Mouse (Mus musculus) liver, embryonic 15.5 days (tissue): ENCODE data around the gene Fn1. TPM values are rescaled to one million over a fixed set of nuclear protein-coding genes. Genes with fewer than 3 reads are reported as not detected.
A peak's percentile ranks its signal among the peaks of the same experiment; 100 is the strongest.

Source experiments
- ATAC-seq: fragments of 200-750 bp; cut with Nextera tagmentation; 2 replicates; pipeline ENCODE4 v1.8.0; 2017; ENCODE audit warnings: moderate number of reproducible peaks, mild to moderate bottlenecking, moderate library complexity; ENCODE audit not compliant: insufficient read depth
- H3K27ac ChIP-seq: fragments of 300-500 bp; sonication (generic); replicated peaks from 2 replicates; pipeline ENCODE4 v1.5.1; 2015; ENCODE audit warnings: mild to moderate bottlenecking, inconsistent platforms
- H3K27me3 ChIP-seq: fragments of 300-500 bp; sonication (generic); 2 replicates; pipeline ENCODE4 v1.6.1; 2015; ENCODE audit warnings: mild to moderate bottlenecking, inconsistent platforms
- H3K36me3 ChIP-seq: fragments of 300-500 bp; sonication (generic); replicated peaks from 2 replicates; pipeline ENCODE4 v1.6.1; 2015; ENCODE audit warnings: moderate library complexity, mild to moderate bottlenecking, inconsistent platforms
- H3K4me1 ChIP-seq: fragments of 300-500 bp; sonication (generic); replicated peaks from 2 replicates; pipeline ENCODE4 v1.6.1; 2015; ENCODE audit warnings: inconsistent platforms
- H3K4me2 ChIP-seq: fragments of 300-500 bp; sonication (generic); 2 replicates; pipeline ENCODE4 v1.6.1; 2015; ENCODE audit warnings: moderate library complexity, mild to moderate bottlenecking, inconsistent platforms
- H3K4me3 ChIP-seq: fragments of 300-500 bp; sonication (generic); replicated peaks from 2 replicates; pipeline ENCODE4 v1.5.1; 2015; ENCODE audit warnings: mild to moderate bottlenecking, inconsistent platforms
- H3K9ac ChIP-seq: fragments of 300-500 bp; sonication (generic); 2 replicates; pipeline ENCODE4 v1.6.1; 2015; ENCODE audit warnings: moderate library complexity, mild to moderate bottlenecking, inconsistent platforms
- H3K9me3 ChIP-seq: fragments of 300-500 bp; sonication (generic); replicated peaks from 2 replicates; pipeline ENCODE4 v1.6.1; 2016; ENCODE audit warnings: inconsistent platforms
- WGBS: fragments of 180-500 bp; shearing (Covaris S2); methylation state at CpG from one replicate; pipeline ENCODE4 v1.1.7; 2015; ENCODE audit warnings: mixed read lengths; ENCODE audit not compliant: insufficient replicate concordance; 5-methylcytosine and 5-hydroxymethylcytosine counted together
- polyA plus RNA-seq: library from polyadenylated mRNA; unstranded; fragments of >200 nt; fragmentation: Nextera tagmentation; extraction: Ambion mirVana; gene quantifications from 2 replicates; pipeline ENCODE4 v1.2.1, GENCODE M21; 2015

The Fn1 gene
- polyA plus RNA-seq, 1 experiment from 2014 or later: 125 TPM

DNA sequence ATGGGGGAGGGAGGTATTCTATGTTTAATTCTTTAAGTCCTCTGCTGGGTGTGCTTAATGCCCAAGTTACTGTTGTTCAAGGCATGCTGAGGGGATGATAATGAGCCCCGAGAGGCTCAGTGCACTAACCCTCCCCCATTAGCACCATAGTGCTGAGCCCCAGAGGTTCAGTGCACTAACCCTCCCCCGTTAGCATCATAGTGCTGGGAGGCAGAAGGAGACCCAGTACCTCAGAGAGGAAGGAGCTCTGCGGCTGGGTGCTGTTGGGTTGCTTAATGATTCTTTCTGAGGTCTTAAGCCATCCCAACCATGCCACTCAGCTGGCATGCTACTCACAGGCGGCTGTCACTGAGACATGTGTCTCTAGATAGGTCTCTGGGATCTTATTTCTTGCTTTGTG lies 82.9 kb downstream of the Fn1 start:
- ATAC-seq: no peak
- Histone ChIP-seq H3K9ac (no peak overlapping the region), H3K4me1 (no peaks in the 10 kb centered on the region), H3K4me3 (no peak overlapping the region), H3K9me3 (no peaks in the 10 kb centered on the region), H3K27me3 (no peaks in the 10 kb centered on the region), H3K4me2 (no peak overlapping the region), H3K36me3 (peaks cover 82% of the 10 kb centered on the region), H3K27ac (no peak overlapping the region)
- WGBS: 67% methylated on average over 4 of the region's 4 CpGs

DNA sequence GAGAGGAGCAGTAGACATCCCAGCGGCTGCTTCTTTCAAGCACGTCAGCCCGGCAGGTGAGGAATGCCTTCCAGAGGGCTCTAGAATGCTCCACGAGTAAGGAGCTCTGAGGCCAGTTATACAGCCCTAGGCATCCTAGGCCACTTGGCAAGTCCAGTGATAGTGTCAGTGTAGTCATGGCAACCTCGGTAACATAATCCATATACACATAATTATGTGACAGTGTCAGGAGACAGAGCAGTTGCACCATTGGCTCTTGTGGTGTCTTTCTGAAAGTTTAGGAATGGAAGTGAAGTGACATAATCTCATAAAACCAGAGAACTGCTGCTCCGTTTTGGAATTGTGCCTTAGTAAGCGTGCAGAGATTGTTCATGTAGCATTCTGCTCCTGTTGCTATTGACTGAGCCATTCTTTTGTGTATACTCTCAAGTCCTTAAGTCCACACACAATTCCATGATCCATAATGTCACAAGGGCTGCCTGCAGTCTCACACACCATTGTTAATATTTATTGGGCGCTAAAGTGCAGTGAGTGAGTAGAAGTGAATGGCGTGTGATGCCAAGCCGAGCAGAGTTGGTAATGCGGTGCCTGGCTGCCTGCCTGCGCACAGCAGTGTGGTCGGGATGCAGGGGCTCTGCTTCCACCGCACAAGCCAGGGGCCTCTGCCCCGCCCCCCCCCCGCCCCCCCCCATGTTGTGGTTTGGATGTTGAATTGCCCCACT lies 85.0 kb downstream of the Fn1 start:
- no peak overlapping the region for H3K4me2 ChIP-seq
- no peak overlapping the region for H3K9ac ChIP-seq
- H3K4me3 ChIP-seq: no peak overlapping the region
- no peaks in the 10 kb centered on the region for H3K27me3 ChIP-seq
- ATAC-seq: no peak
- 66% methylated on average over 16 of the region's 16 CpGs for WGBS
- H3K27ac ChIP-seq: no peak overlapping the region
- no peaks in the 10 kb centered on the region for H3K9me3 ChIP-seq
- H3K4me1 ChIP-seq: no peaks in the 10 kb centered on the region
- peaks cover 90% of the 10 kb centered on the region for H3K36me3 ChIP-seq

GRCm38 (mm10) chr1:71564291-71564690 lies 88.7 kb downstream of the Fn1 start:
- no peak overlapping the region for H3K27ac ChIP-seq
- no peak overlapping the region for H3K4me3 ChIP-seq
- H3K9me3 ChIP-seq: no peaks in the 10 kb centered on the region
- H3K4me1 ChIP-seq: no peaks in the 10 kb centered on the region
- H3K27me3 ChIP-seq: no peaks in the 10 kb centered on the region
- H3K9ac ChIP-seq: no peak overlapping the region
- H3K4me2 ChIP-seq: no peak overlapping the region
- peaks cover 80% of the 10 kb centered on the region for H3K36me3 ChIP-seq
- ATAC-seq: no peak
- WGBS: 76% methylated on average over 7 of the region's 7 CpGs

GRCm38 (mm10) chr1:71560626-71561025 lies 92.4 kb downstream of the Fn1 start:
- Histone ChIP-seq H3K9ac (no peak overlapping the region), H3K4me2 (no peak overlapping the region), H3K27ac (no peak overlapping the region), H3K27me3 (no peaks in the 10 kb centered on the region), H3K9me3 (no peaks in the 10 kb centered on the region), H3K4me1 (peaks cover 19% of the 10 kb centered on the region), H3K4me3 (no peak overlapping the region), H3K36me3 (peaks cover 48% of the 10 kb centered on the region)
- 81% methylated on average over 4 of the region's 4 CpGs for WGBS
- no peak for ATAC-seq

GRCm38 (mm10) chr1:71556688-71557612 lies 96.0 kb downstream of the Fn1 start, which contains the start of gene Atic:
Gene Atic, plus strand, starts transcription at chr1:71557150.
- Histone ChIP-seq H3K27me3 (no peaks in the 10 kb centered on the region), H3K27ac (peak within 1 kb of the TSS; percentile 56)
- WGBS: under 1% methylated on average over 55 of the region's 55 CpGs

DNA sequence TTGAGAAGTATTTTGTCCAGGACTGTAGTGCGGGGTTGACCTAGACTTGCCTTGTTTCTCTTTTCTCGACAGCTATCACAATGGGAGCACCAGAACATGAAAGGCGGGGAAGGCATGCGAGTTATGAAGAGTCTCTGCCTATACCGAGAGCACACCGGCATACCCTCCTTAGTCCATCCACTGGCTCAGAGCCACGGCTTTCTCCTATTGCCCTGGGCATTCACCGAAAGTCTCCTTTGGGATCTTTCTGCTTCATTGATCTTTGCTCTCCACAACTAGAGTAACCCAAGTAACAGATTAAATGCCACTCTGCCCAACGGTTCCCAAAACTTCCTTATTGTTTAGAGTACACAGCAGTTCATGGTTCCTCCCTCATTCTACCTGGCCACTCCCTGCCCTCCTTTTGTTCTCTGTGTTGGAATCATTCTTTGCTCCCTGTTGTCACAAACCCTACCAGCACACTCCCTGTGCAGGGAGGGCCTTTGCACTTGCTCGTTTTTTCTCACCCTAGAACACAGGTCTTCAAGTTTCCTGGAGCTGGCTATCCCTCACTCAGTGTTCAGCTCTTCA lies 102.3 kb downstream of the Fn1 start:
- ATAC-seq: no peak
- H3K9ac ChIP-seq: no peak overlapping the region
- H3K27ac ChIP-seq: no peak overlapping the region
- H3K36me3 ChIP-seq: no peaks in the 10 kb centered on the region
- 72% methylated on average over 10 of the region's 10 CpGs for WGBS
- no peaks in the 10 kb centered on the region for H3K4me1 ChIP-seq
- H3K4me2 ChIP-seq: no peak overlapping the region
- no peaks in the 10 kb centered on the region for H3K27me3 ChIP-seq
- no peaks in the 10 kb centered on the region for H3K9me3 ChIP-seq
- no peak overlapping the region for H3K4me3 ChIP-seq

More at GRCm38 (mm10) chr1:71556688-71557612, 96.0 kb downstream of the Fn1 start, which contains the start of gene Atic:
- Histone ChIP-seq H3K9me3 (no peaks in the 10 kb centered on the region), H3K36me3 (peaks cover 23% of the 10 kb centered on the region), H3K4me1 (peaks cover 19% of the 10 kb centered on the region), H3K4me3 (peak within 1 kb of the TSS; percentile 69), H3K9ac (peak within 1 kb of the TSS; percentile 66), H3K4me2 (peak within 1 kb of the TSS; percentile 96)
- ATAC-seq: peak; percentile 99

GRCm38 (mm10) chr1:71540437-71540836 lies 112.6 kb downstream of the Fn1 start:
- H3K4me2 ChIP-seq: no peak overlapping the region
- H3K36me3 ChIP-seq: no peaks in the 10 kb centered on the region
- H3K4me1 ChIP-seq: no peaks in the 10 kb centered on the region
- 76% methylated on average over 3 of the region's 3 CpGs for WGBS
- H3K4me3 ChIP-seq: no peak overlapping the region
- H3K9me3 ChIP-seq: no peaks in the 10 kb centered on the region
- H3K9ac ChIP-seq: no peak overlapping the region
- no peak overlapping the region for H3K27ac ChIP-seq
- H3K27me3 ChIP-seq: no peaks in the 10 kb centered on the region
- no peak for ATAC-seq

DNA sequence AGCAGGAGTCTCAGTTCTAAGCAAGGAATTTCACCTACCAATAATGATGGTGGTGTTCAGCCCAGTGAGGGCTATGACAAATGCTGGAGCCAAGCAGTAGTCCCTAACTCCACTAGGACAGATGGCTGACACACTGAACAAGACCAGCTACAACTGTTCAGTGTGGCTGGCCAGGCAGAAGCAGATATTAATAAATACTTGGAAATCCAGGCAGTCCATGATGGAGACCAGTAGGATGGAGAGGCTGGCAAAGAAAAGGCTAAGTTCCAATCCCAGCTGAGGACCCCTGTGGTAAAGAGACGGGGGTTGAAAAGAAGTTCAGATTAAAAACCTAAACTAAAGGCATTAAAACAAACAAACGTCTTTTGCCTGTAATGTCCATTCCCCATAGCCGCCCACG lies 113.4 kb downstream of the Fn1 start:
- Histone ChIP-seq H3K4me3 (no peak overlapping the region), H3K27ac (no peak overlapping the region), H3K9ac (no peak overlapping the region), H3K27me3 (no peaks in the 10 kb centered on the region), H3K9me3 (no peaks in the 10 kb centered on the region), H3K36me3 (no peaks in the 10 kb centered on the region), H3K4me1 (no peaks in the 10 kb centered on the region), H3K4me2 (no peak overlapping the region)
- no peak for ATAC-seq
- WGBS: 58% methylated on average over 4 of the region's 4 CpGs

Other genes starting within 250 kb of the Fn1 start
- gene Abca12, start 238.3 kb downstream of the Fn1 start, polyA plus RNA-seq: not detected in 2 replicates
- 33.0 and 33.1 TPM in 2 replicates for gene Atic, start 96.0 kb downstream of the Fn1 start, polyA plus RNA-seq